In genomic region chr8:94358541-94358940, GRCm38 (mm10) we compare ENCODE assay signal across 10 mouse cellular contexts. TPM values are rescaled to one million over a fixed set of nuclear protein-coding genes. Genes with fewer than 3 reads are reported as not detected.
A peak's percentile ranks its signal among the peaks of the same experiment; 100 is the strongest.
DNase-seq lines count a peak whose midpoint lies in the region; ATAC-seq and TF ChIP-seq lines count a peak whose summit lies in the region.
"Had no signal": no experiment of that assay in that cellular context is flagged by ENCODE, and none has a peak within 500 bp of the region (broad histone marks: within the 10 kb centered on the region; RNA-seq: fewer than 3 reads in every experiment).

No protein-coding gene starts in this region.

- no peak overlapping the region for H3K9ac ChIP-seq in liver, postnatal 0 days (replicated peaks)
- no peak overlapping the region for H3K9ac ChIP-seq in stomach, postnatal 0 days (ENCODE audit: low read length)

- no peaks in the 10 kb centered on the region for H3K9me3 ChIP-seq in liver, postnatal 0 days (ENCODE audit: low read length)
- no peaks in the 10 kb centered on the region for H3K9me3 ChIP-seq in stomach, postnatal 0 days (ENCODE audit: control insufficient read depth, low read length)

- peak; percentile 85 for TF ChIP-seq EP300 in liver, postnatal 0 days (IDR thresholded peaks at IDR 0.05; ENCODE audit: low read depth)
- TF ChIP-seq EP300 in stomach, postnatal 0 days (optimal IDR thresholded peaks at IDR 0.05): no peak

- H3K4me1 ChIP-seq in liver, postnatal 0 days (ENCODE audit: insufficient read depth): peaks cover 66% of the 10 kb centered on the region
- peaks cover 12% of the 10 kb centered on the region for H3K4me1 ChIP-seq in stomach, postnatal 0 days (replicated peaks; ENCODE audit: control insufficient read depth, insufficient read depth)

- DNase-seq in right cerebral cortex, adult 18-20 months: peak; percentile 42
- no peak for DNase-seq in right cerebral cortex, postnatal 25 days
- peak; percentile 80 for DNase-seq in cerebellum, adult 9-11 months
- peak; percentile 81 to 88 for DNase-seq in heart, postnatal 10 days
- DNase-seq in liver, postnatal 0 days: peak; percentile 85
- peak; percentile 84 for DNase-seq in stomach, postnatal 0 days (ENCODE audit: low spot score)
- no peak for DNase-seq in yolk sac, embryonic 10.5 days (ENCODE audit: low spot score)
- DNase-seq in embryo, embryonic 11 days: no peak

- no peaks in the 10 kb centered on the region for H3K36me3 ChIP-seq in liver, postnatal 0 days (replicated peaks; ENCODE audit: insufficient read depth, low read length)
- no peaks in the 10 kb centered on the region for H3K36me3 ChIP-seq in stomach, postnatal 0 days (ENCODE audit: control insufficient read depth, insufficient read depth, low read length)

- 0 out of 2 replicates have a peak overlapping the region, but pooled peaks have one; percentile 19 for H3K4me2 ChIP-seq in liver, postnatal 0 days (ENCODE audit: low read depth, low read length)
- H3K4me2 ChIP-seq in stomach, postnatal 0 days (replicated peaks; ENCODE audit: low read depth): 0 out of 2 replicates have a peak overlapping the region, but pooled peaks have one; percentile 15

- WGBS in liver, postnatal 0 days (ENCODE audit: insufficient replicate concordance): 52% methylated on average over 5 of the region's 5 CpGs
- 24% methylated on average over 5 of the region's 5 CpGs for WGBS in stomach, postnatal 0 days

- TF ChIP-seq CTCF in liver, postnatal 0 days (IDR thresholded peaks at IDR 0.05; ENCODE audit: low read depth): no peak
- no peak for TF ChIP-seq CTCF in stomach, postnatal 0 days (IDR thresholded peaks at IDR 0.05; ENCODE audit: low read depth)

- peak; percentile 4; the same call in 1 of the 2 replicates for ATAC-seq in liver, postnatal 0 days
- peak; percentile 8; the same call in 1 of the 2 replicates for ATAC-seq in stomach, postnatal 0 days (ENCODE audit: low FRiP score, low TSS enrichment)

- no peak overlapping the region for H3K4me3 ChIP-seq in liver, postnatal 0 days (ENCODE audit: low read depth, low read length)
- no peak overlapping the region for H3K4me3 ChIP-seq in stomach, postnatal 0 days (ENCODE audit: low read depth, low read length)
- H3K4me3 ChIP-seq: myocyte had no signal

- intact Hi-C loops in heart, postnatal 10 days (cut with DNase I): loop anchor here (1.0 kb wide), 1 partner anchor 29 kb away; no protein-coding TSS in a partner anchor

- peak overlapping the region; percentile 98 for H3K27ac ChIP-seq in liver, postnatal 0 days (ENCODE audit: low read depth)
- H3K27ac ChIP-seq in stomach, postnatal 0 days (replicated peaks): peak overlapping the region; percentile 74

- H3K27me3 ChIP-seq in liver, postnatal 0 days (ENCODE audit: insufficient read depth, low read length): no peaks in the 10 kb centered on the region
- no peaks in the 10 kb centered on the region for H3K27me3 ChIP-seq in stomach, postnatal 0 days (ENCODE audit: control insufficient read depth, insufficient read depth, low read length)

RNA-seq across cellular contexts. Expression of gene Herpud1, which starts 27.7 kb away (rescaled TPM):
- total RNA-seq in heart, postnatal 10 days (2021): 100 to 1,000 TPM in 1 of 2 experiments, 10 to 100 TPM in 1; 80.4 to 138 TPM
- 250 and 269 TPM in 2 replicates for polyA plus RNA-seq in liver, postnatal 0 days (2015; fragmentation: Nextera tagmentation; extraction: Ambion mirVana)
- polyA plus RNA-seq in stomach, postnatal 0 days (2015; fragmentation: Nextera tagmentation; extraction: Ambion mirVana): 224 and 255 TPM in 2 replicates

RNA-seq across cellular contexts. Expression of gene Slc12a3, which starts 29.5 kb away (rescaled TPM):
- under 1 TPM in 1 of 2 experiments, not detected in 1; 0.38 TPM for total RNA-seq in heart, postnatal 10 days (2021)
- 0.99 and 1.4 TPM in 2 replicates for polyA plus RNA-seq in liver, postnatal 0 days (2015; fragmentation: Nextera tagmentation; extraction: Ambion mirVana)
- polyA plus RNA-seq in stomach, postnatal 0 days (2015; fragmentation: Nextera tagmentation; extraction: Ambion mirVana): 0.10 and 0.22 TPM in 2 replicates
- polyA plus RNA-seq: heart, embryonic 14.5 days had no signal

Comparison
In these comparisons a context has a peak if more than half of its experiments do, and no peak if none do; other contexts are left out.
1. DNase-seq: peak in right cerebral cortex, adult 18-20 months (single experiment), cerebellum, adult 9-11 months (single experiment), heart, postnatal 10 days (2 of 2), liver, postnatal 0 days (single experiment) and stomach, postnatal 0 days (single experiment); none in right cerebral cortex, postnatal 25 days (single experiment), yolk sac, embryonic 10.5 days (single experiment) and embryo, embryonic 11 days (single experiment).